Mouse (Mus musculus): ENCODE measurements around the gene Parp4.
A peak's percentile ranks its signal among the peaks of the same experiment; 100 is the strongest.

Gene Parp4

DNA sequence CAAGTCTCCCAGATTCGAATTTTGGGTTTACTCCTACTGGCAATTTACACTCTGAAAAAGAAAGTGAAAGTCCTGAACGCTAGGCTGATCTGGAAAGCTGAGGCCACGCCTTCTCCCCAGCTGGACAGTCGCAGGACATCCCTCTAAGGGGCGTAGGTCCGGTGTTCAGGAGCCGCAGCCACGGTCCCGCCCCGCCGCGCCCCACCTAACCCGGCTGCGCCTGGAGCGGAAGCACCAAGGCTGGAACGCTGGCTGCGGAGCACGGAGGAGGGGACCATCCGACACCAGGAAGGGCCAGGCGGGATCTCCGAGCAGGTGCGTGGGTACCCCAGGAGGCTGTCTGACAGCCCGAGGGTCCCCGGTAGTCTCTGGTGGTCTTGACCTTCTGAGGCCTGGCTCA, at the start of gene Parp4, which contains the start of gene Cenpj:
Parp4 (plus strand) TSS at position 204 of the 400 bp plus-strand sequence.
Cenpj (minus strand) TSS at position 10 of the 400 bp plus-strand sequence.
- peak; percentile 90 for DNase-seq (ENCODE audit: low spot score)

DNA sequence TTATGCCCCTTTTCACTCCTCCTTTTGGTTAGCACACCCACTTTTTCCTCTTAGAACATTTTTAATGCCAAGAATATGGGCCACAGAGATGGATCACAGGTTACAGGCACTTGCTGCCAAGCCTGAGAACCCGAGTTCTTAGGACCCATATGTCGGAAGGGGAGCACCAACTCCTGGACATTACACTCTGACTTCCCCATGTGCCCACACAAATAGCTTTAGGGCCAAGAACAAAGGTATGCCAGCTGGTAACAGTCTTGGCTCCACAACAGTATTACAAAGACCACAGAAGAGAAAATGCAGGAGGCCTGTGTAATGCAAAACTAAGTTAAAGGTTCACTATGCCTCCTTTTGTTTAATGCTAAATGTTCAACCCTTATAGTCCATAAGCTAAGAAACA, 44.6 kb upstream of the Parp4 start:
- no peak for DNase-seq (ENCODE audit: low spot score)

DNA sequence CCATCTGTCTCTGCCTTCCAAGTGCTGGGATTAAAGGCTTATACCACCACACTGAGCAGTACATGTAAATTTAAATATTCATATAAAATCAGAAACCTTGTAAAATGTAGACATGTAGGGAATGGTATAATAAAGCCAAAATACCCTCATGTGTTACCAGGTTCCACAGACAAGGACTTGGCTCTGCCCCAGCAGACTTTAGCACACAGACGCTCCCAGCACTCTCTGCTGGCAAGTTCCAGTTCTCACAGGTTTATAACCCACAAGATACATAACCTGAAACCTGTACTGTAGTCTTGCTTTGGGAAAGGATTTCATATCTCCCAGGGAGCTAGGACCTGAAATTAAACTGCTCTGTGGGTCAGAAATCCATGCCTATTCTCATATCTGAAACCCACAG, 30.5 kb upstream of the Parp4 start:
- no peak for DNase-seq (ENCODE audit: low spot score)

DNA sequence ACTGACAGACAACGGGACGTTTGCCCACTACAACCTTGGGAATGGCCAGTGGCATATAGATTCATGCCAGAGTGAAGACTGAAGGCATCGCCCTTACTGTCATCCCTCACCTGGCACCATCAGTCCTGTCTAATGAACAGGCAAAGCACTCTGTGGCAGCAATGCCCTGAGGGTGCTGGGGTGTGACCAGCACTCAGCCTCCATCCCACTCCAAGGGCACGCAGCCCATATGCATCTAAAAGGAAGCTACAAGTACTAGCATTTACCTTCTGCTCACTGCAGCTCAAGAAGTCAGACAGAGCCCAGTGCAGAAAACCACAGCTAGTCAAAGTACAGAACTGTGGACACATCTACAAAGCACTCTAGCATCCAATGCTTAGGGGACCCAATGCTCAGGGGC, 29.9 kb upstream of the Parp4 start:
- DNase-seq (ENCODE audit: low spot score) = no peak

DNA sequence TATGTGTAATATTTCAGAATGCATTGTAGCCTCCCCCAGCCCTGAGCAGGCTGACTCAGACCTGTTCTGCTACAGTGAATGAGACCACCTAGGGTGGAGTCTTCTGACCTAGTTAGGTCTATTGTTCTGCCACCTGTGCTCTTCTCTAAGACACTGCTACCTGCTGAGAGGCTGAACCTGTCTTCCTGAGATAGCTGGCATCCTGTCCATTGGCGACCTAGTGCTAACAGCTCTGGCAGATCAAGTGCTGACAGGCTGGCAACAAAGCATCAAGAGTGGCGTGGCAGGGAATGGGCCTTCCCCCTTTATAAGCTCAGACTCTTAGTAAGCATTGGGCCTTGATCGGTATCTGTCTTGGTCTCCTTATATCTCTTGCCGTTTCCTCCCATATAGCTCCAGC, 24.5 kb upstream of the Parp4 start:
- no peak for DNase-seq (ENCODE audit: low spot score)

DNA sequence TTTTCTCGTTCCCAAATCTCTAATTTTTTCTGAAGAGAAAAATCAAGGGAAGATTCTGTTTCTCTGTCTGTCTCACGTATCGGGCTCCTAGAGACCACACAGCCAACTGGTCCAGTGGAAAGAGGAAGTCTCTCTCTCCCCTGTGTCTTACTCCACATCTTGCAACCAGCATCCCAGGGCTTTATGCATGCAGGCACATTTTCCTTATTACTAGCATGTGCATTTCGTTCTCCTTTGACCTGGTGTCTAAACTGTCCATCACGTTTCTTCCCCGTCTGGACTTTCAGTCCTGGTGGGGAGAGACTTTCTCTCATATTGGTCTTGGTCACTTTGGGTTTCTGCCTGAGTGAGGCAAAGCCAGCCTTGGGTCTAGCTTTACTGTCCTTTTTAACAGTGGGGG, 22.5 kb upstream of the Parp4 start:
- no peak for DNase-seq (ENCODE audit: low spot score)

DNA sequence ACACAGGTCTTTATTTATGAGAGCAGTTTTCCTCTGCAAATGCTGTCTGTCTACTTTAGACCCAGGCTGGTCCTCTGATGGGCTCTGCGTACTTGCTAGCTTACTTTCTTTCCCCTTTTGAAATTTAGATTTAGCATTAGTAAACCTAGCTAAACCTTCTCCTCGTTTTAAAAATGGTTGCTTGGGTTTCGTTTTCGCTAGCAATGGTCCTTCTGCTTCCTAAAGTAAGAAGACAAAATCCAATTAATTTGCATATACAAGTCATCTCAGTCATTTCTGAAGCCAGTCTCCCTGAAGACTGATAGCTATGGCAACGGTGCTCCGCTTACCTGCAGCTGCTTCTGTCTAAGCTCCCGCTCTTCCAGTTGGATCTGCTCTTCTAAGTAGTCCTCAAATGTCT, 22.1 kb upstream of the Parp4 start:
- no peak for DNase-seq (ENCODE audit: low spot score)

DNA sequence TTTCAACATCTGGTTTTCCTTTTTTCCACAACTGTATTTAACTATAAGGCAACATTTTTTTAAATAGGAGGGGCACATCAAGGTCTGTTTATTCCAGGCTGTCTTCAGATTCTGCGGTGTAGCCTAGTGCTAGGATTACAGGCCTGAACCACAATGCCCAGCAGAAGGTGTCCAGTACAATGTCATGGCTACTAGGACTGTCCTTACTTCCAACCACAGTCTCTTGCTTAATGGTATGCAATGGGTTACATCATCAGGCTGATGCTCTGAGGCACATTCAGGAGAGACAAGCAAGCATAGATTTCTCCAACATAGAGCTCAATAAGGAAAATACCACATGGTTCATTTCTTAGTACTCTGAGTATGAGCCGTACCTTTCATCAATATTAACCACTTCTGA, 20.7 kb upstream of the Parp4 start:
- DNase-seq (ENCODE audit: low spot score) = no peak

DNA sequence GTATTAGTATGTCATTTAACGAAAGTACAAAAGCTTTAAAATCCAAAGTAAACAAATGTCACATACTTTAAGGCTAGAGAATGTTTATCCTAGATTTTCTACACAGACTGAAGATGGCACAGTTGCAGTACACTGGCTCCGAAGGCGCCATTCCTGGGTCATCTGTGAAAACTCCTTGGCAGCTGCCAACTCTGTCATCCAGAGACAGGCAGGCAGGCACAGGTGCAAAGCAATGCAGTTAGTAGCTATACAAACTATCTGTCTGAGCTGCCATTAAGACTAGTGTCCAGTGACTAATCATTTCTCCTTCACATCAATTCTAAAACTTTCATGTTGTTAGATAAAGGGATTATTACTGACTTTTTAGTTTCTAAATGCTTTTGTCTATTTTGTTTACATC, 16.3 kb upstream of the Parp4 start:
- DNase-seq (ENCODE audit: low spot score) = no peak

DNA sequence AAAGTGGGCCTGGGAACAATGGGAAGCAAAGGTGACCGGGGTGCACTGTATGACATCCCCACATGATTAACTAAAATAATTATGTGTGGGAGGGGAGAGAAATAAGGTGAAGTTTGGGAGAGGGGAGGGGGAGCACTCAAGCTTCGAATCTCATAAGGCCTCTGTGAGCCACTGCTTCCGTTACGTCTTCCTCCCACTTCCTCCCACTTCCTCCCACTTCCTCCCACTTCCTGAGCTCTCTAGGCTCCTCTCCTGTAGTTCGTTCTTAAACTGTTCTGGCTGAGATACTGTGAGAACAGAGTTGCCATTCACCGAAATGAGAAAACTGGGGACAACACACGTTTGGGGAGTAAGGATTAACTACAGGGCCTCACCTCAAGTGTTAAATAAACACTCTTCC, 7.9 kb upstream of the Parp4 start:
- DNase-seq (ENCODE audit: low spot score) = no peak

DNA sequence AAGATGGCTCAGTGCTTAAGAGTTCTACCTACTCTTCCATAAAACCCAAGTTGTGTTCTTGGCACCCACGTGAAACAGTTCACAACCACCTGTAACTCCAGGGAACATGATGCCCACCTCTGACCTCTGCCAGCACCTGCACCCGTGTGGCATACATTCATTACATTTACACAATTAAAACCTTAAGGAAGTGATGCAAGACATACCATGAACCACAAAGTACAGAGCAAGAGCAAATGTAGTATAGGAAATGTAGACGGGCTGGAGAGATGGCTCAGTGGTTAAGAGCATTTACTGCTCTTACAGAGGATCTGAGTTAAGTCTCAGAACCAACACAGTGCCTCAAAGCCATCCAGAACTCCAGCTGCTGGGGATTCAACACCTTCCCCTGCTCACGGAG, 6.4 kb upstream of the Parp4 start:
- no peak for DNase-seq (ENCODE audit: low spot score)

DNA sequence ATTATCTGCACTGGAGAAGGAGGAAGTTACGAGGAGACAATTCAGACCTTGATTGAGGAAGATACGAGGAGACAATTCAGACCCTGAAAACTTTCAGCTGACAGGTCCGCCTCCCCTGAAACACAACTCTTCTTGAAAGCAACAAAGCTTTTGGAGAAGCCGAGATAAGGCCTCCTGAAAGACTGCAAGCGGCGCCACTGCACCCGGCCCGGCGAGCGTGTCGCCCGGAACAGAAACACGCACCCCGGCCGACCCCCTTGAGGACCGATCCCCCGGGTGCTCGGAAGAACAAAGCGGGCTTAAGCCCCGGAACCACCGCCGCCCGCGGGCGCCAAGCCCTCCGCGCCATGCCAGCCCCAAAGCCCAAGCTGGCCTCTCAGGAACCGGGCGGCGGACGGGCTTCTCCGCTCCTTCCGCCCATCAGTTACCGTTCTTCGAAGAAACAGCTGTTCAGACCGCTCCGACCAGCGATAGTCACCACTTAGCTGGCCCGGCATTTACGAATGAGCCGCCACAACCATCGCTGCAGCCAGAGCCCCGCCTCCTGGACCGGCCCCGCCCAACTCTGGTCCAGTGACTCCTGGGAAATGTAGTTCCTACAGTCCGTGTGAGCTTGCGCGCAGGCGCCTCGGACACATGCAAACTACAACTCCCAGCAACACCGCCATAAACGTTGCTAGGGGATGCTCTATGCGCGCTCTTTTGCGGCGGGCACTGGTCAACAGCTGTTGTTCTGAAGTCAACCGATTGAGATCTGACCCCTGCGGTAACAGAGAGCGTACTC, 3.9 kb upstream of the Parp4 start:
- DNase-seq (ENCODE audit: low spot score) = peak; percentile 94

DNA sequence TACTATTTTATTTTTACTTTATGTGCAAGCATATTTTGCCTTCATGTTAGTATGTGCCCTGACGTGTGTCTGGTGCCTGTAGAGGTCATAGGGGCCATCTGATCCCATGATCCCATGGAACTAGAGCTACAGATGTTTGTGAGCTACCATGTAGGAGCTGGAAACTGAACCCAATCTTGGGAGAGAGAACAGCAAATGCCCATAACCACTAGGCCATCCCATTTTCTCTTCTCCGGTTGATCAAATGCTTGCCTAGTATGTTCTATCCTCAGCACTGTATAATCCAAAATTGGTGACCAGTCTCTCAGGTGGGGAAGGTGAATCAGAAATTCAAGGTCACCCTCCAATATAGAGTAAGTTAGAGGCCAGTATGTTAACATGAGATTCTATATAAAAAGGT, 2.9 kb upstream of the Parp4 start:
- DNase-seq (ENCODE audit: low spot score) = no peak

DNA sequence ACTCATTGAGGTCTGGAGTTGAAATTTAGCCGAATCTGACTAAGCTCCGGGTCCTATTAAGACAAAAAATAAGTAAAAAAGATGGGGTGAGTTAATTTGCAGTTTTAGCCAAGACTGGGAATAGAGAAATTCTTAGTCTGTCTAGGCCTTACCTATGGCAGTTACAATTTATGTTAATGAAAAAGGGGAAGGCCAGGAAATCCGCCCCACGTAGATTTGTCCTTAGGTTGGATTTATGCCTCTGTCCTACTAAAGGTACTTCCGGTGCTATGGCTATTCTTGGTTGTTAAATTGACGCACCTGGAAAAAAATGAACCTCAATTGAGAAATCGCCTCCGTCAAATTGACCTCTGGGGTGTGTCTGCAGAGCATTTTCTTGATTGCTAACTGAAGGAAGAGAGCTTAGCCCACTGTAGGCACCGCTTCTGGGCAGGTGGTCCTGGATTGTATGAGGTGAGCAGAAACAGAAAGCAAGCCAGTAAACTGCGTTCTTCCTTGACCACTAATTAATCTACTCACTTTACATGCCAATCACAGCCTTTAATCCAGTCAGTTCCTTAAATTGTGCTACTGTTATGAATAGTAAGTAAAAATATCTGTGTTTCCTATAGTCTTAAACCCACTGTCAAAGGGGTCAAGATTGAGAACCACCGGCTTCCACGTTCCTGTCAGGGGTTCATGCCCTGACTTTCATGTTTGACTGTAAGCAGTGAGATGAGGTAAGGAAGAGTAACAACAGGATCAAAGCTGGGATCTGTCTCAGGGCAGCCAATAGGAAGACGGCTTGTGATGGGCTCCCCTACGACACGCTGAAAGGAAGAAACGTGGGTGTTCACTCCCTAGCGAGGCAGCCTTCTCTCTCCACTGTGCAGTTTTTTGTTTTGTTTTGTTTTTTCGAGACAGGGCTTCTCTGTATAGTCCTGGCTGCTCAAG, 816 bp downstream of the Parp4 start:
- no peak for DNase-seq (ENCODE audit: low spot score)

DNA sequence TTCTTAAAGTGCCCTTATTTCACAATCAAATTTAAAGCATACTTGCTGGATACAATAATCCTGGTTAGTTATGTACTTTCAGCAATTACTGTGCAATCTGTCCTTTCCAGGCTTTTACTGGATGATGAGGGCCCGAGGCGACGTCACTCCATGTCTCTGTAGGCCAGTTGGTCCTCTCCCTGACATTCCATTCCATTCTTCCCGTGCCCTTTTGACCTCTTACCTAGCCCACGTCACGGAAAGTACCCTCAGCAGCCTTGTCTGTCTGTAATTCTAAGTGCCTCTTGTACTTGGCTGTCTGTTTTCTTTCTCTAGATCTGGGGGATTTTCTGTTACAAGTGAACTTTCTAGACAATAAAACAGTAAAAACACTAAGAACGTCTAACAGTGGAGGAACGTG, 3.6 kb downstream of the Parp4 start:
- DNase-seq (ENCODE audit: low spot score) = no peak

DNA sequence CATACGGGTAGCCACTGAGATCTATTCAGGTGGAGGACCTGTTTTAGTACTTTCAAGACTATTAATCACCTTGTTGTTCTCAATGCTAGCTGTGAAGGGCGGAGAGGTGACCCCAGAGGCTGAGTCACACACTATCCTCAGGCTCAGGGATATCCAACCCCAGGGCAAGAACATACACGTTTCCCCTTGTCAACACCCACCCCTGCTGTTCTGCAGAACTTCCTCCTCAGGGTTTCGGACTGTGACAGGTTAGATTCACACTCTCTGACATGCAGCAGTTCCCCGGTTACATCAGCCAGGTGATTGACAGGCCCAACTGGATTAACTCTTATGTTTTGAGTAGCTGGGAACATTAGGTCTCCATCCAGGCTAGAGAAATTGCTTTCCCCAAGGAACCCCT, 5.7 kb downstream of the Parp4 start:
- no peak for DNase-seq (ENCODE audit: low spot score)

DNA sequence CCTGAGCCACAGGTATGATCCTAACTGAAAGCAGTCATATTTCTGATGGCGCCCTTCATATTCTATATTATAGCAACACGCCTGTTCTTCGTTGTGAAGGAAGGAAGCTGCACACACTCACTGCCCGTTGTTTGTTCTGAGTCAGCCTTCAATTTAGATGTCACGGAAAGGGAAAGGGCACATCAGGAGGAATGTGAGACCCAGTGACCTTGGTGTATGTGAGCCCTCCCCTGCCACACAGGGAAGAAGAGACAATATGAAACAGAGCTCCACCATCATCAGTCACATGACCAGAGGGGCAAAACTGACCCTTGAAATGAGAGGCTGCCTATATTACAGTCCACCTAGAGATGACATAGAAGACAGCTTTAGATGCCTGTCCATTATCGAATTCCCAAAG, 6.9 kb downstream of the Parp4 start:
- no peak for DNase-seq (ENCODE audit: low spot score)

DNA sequence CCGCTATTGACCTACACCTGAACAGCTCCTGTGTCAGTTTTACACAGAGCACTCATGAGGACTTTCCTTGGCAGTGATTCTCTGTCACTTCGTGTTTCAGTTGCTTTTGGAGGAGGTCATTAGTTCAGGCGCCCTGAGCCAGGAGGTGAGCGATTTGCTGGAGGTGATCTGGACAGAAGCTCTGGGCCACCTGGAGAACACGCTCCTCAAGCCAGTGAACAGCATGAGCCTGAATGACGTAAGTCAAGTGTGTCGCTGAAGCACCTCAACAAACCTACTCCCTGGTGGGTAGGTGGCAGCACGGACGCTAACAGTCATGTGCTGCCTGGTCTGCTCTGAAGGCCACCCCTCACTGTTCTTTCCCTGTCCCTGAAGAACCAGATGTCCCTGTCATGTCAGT, 16.8 kb downstream of the Parp4 start:
- DNase-seq (ENCODE audit: low spot score) = no peak

DNA sequence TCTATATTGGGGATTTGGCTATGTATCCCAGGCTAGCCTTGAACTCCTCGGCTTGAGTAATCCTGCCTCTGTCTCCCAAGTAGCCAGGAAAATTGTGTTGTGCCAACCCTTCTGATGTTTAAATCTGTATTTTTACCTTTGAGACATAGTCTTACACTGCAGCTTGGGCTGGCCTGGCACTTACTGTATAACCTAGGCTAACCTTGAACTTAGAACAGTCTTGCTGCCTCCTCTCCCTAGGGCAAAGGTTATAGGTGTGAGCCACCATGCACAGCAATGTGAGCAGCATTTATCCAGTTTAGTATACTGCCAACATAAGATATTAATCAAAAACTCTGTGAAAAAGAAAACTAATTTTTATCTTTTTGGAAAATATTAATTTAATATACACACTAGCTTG, 19.4 kb downstream of the Parp4 start:
- no peak for DNase-seq (ENCODE audit: low spot score)

DNA sequence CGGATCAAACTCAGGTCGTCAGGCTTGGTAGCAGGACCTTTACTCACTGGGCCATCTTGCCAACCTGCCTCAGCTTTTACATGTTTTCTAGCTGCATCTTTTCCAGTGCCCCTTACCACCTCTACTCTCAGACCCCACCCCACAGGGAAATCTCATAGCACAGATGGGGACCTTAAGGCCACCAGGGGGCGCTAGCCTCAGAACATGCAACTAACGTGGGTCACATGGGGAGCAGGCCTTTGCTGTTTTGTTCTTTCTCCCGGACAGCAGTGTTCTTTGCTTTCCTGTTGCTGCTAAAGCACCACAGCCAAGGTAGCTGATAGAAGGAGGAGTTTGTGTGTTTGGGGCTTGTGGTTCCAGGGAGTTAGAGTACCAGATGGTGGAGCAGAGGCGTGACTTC, 23.3 kb downstream of the Parp4 start:
- no peak for DNase-seq (ENCODE audit: low spot score)

DNA sequence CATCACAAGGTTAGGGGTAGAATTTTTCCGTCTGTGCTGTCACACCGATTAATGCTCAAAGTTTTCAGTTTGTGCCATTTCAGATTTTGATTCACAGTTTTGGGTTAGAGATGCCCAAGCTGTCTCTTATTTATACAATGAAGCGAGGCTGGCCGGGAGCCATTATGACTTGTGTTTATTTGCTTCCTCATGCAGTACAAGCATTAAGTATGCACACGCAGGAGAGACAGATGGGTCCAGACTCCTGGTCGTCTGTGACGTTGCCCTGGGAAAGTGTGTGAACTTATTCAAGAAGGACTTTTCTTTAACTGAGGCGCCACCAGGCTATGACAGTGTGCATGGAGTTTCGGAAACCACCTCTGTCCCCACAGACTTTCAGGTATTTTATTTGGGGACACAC, 26.6 kb downstream of the Parp4 start:
- DNase-seq (ENCODE audit: low spot score) = no peak

DNA sequence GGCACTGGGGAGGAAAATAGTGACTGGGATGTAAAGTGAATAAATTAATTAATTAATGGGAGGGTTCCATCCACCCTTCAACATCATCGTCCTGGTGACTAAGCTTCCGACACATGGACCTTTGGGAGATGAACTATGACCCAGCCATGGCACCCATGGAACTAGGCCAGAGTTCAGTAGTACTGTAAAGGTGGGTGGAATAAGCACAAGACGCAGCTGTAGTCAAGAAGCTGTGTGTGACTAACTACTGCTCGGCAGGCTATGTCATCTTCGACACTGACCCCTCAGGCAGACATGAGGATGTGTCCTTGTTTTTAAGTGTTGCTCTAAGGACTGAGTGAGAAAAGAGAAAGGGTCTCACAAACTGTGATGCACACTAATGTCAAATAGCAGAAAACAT, 29.0 kb downstream of the Parp4 start:
- no peak for DNase-seq (ENCODE audit: low spot score)

DNA sequence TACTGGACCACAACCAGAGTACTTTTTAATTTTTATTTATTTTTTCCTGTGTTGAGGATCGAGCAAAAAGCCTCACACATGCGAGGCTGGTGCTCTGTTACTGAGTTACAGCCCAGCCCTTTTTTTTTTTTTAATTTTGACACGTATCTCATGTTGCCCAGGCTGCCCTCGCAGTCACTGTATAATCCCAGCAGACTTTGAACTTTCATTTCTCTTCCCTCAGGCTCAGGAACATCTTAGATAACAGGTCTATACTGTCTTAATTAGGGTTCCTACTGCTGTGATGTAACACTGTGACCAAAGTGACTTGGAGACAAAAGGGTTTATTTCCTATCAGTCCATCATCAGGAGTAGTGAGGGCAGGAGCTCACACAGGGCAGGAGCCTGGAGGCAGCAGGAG, 29.7 kb downstream of the Parp4 start:
- DNase-seq (ENCODE audit: low spot score) = no peak
